Mouse (Mus musculus): ENCODE data around the gene Tom1l1.
"Not testable (repeated sequence)": the region's sequence is repeated elsewhere in the genome, so short reads cannot be mapped to it uniquely, and the experiment has no call there.

Tom1l1 gene

GRCm38 (mm10) chr11:90687460-90688416, at the start of gene Tom1l1:
Tom1l1 (minus strand) TSS chr11:90688366.
- no peak for DNase-seq (ENCODE audit: extremely low spot score, low read depth, low spot score)

- DNase-seq (ENCODE audit: extremely low spot score, low read depth, low spot score): no peak
These were observed 45.4 kb upstream of the Tom1l1 start for GRCm38 (mm10) chr11:90733575-90733974.

GRCm38 (mm10) chr11:90727354-90728125, 39.4 kb upstream of the Tom1l1 start:
- DNase-seq (ENCODE audit: extremely low spot score, low read depth, low spot score): no peak

GRCm38 (mm10) chr11:90726730-90727129, 38.6 kb upstream of the Tom1l1 start:
- no peak for DNase-seq (ENCODE audit: extremely low spot score, low read depth, low spot score)

GRCm38 (mm10) chr11:90722304-90722703, 34.1 kb upstream of the Tom1l1 start:
- DNase-seq (ENCODE audit: extremely low spot score, low read depth, low spot score): no peak

GRCm38 (mm10) chr11:90717719-90718118, 29.6 kb upstream of the Tom1l1 start:
- DNase-seq (ENCODE audit: extremely low spot score, low read depth, low spot score): no peak

GRCm38 (mm10) chr11:90711596-90711995, 23.4 kb upstream of the Tom1l1 start:
- no peak for DNase-seq (ENCODE audit: extremely low spot score, low read depth, low spot score)

GRCm38 (mm10) chr11:90707134-90707533, 19.0 kb upstream of the Tom1l1 start:
- DNase-seq (ENCODE audit: extremely low spot score, low read depth, low spot score): not testable (repeated sequence)

- peak; percentile 70 for DNase-seq (ENCODE audit: extremely low spot score, low read depth, low spot score)
These were observed 9.5 kb upstream of the Tom1l1 start for GRCm38 (mm10) chr11:90697480-90698240.

- no peak for DNase-seq (ENCODE audit: extremely low spot score, low read depth, low spot score)
These were observed 7.6 kb upstream of the Tom1l1 start for GRCm38 (mm10) chr11:90695811-90696210.

GRCm38 (mm10) chr11:90694206-90694605, 6.0 kb upstream of the Tom1l1 start:
- DNase-seq (ENCODE audit: extremely low spot score, low read depth, low spot score): no peak

- DNase-seq (ENCODE audit: extremely low spot score, low read depth, low spot score): no peak
These were observed 2.2 kb upstream of the Tom1l1 start for GRCm38 (mm10) chr11:90690361-90690760.

- DNase-seq (ENCODE audit: extremely low spot score, low read depth, low spot score): no peak
These were observed 1.1 kb downstream of the Tom1l1 start for GRCm38 (mm10) chr11:90687040-90687439.

GRCm38 (mm10) chr11:90686287-90687025, 1.7 kb downstream of the Tom1l1 start:
- DNase-seq (ENCODE audit: extremely low spot score, low read depth, low spot score): no peak

GRCm38 (mm10) chr11:90685196-90685595, 3.0 kb downstream of the Tom1l1 start:
- no peak for DNase-seq (ENCODE audit: extremely low spot score, low read depth, low spot score)

GRCm38 (mm10) chr11:90684765-90685164, 3.4 kb downstream of the Tom1l1 start:
- DNase-seq (ENCODE audit: extremely low spot score, low read depth, low spot score): no peak

GRCm38 (mm10) chr11:90681171-90681570, 7.0 kb downstream of the Tom1l1 start:
- DNase-seq (ENCODE audit: extremely low spot score, low read depth, low spot score): no peak

GRCm38 (mm10) chr11:90678582-90678981, 9.6 kb downstream of the Tom1l1 start:
- no peak for DNase-seq (ENCODE audit: extremely low spot score, low read depth, low spot score)

GRCm38 (mm10) chr11:90677771-90678288, 10.3 kb downstream of the Tom1l1 start:
- no peak for DNase-seq (ENCODE audit: extremely low spot score, low read depth, low spot score)

- no peak for DNase-seq (ENCODE audit: extremely low spot score, low read depth, low spot score)
These were observed 11.1 kb downstream of the Tom1l1 start for GRCm38 (mm10) chr11:90677027-90677426.
